Mouse (Mus musculus) olfactory bulb, adult 2 months (tissue): ENCODE measurements at regions not wholly inside any gene's neighbourhood (a gene's known extent, or its start where the extent isn't known, plus 50 kb on each side); places are given as distances from the start of the nearest gene placed in this dataset.

Experiments
- CTCF ChIP-seq: fragments of 200-500 bp; IDR thresholded peaks from 2 replicates; pipeline ENCODE4 v1.5.1; 2012; ENCODE audit warnings: low read depth, mild to moderate bottlenecking, low read length, moderate library complexity; ENCODE audit not compliant: insufficient read depth
- POLR2A ChIP-seq: fragments of 200-500 bp; IDR thresholded peaks from 2 replicates; pipeline ENCODE4 v1.6.1; 2012; ENCODE audit warnings: mild to moderate bottlenecking, low read depth, low read length, moderate library complexity; ENCODE audit not compliant: insufficient read depth

GRCm38 (mm10) chr12:106842396-106842795, 646.0 kb upstream of the 3110018I06Rik start:
- TF ChIP-seq CTCF (no peak), POLR2A (no peak)
